Mouse (Mus musculus): ENCODE measurements at regions not wholly inside any gene's neighbourhood (a gene's known extent, or its start where the extent isn't known, plus 50 kb on each side); places are given as distances from the start of the nearest gene placed in this dataset.

GRCm38 (mm10) chr9:116352801-116353494, 177.8 kb upstream of the Tgfbr2 start:
- no peak for TF ChIP-seq CHD2 (IDR thresholded peaks at IDR 0.05; ENCODE audit: low read depth, low read length)
- TF ChIP-seq MAFK (IDR thresholded peaks at IDR 0.05; ENCODE audit: insufficient read depth, low read depth, low read length) = no peak
